In the genomic region with DNA sequence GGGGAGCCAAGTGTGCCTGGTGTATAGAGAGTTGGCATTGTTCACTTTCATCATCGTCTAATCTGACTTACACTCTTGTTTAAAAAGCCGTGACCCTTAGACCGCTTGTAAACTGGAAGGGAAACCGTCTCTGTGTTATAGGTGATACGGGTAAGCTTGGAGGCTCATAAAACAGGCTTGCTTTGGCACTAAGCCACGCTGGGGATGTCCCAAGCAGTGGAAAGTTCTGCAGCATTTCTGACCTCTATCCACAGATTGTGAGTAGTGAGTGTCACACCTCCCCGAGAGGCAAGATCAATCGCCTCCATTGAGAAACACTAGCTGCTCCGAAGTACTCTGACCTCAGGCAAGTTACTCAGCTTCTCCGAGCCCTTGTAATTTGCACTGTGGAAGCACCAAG, we compare ENCODE assay signal across 14 mouse cellular contexts. TPM values are rescaled to one million over a fixed set of nuclear protein-coding genes. Genes with fewer than 3 reads are reported as not detected.
A peak's percentile ranks its signal among the peaks of the same experiment; 100 is the strongest.
DNase-seq lines count a peak whose midpoint lies in the region; ATAC-seq and TF ChIP-seq lines count a peak whose summit lies in the region.
"Had no signal": no experiment of that assay in that cellular context is flagged by ENCODE, and none has a peak within 500 bp of the region (broad histone marks: within the 10 kb centered on the region; RNA-seq: fewer than 3 reads in every experiment).

No protein-coding gene starts in this region.

- no peak overlapping the region for H3K27ac ChIP-seq in stomach, postnatal 0 days (replicated peaks)
- H3K27ac ChIP-seq: hindbrain, embryonic 14.5 days; midbrain, embryonic 15.5 days had no signal

- peak; percentile 32; the same call in 1 of the 2 replicates for ATAC-seq in stomach, postnatal 0 days (ENCODE audit: low FRiP score, low TSS enrichment)
- no peak for ATAC-seq in cerebellum, adult (ENCODE audit: insufficient number of reproducible peaks, low FRiP score, low TSS enrichment)
- ATAC-seq: activated CD4-positive, CD25-positive, alpha-beta regulatory T cell, adult 4 months; midbrain, embryonic 15.5 days had no signal

- no peak for TF ChIP-seq EP300 in stomach, postnatal 0 days (optimal IDR thresholded peaks at IDR 0.05)

- WGBS in stomach, postnatal 0 days = 61% methylated on average over 10 of the region's 10 CpGs

- TF ChIP-seq CTCF in stomach, postnatal 0 days (IDR thresholded peaks at IDR 0.05; ENCODE audit: low read depth) = no peak

- H3K4me1 ChIP-seq in stomach, postnatal 0 days (replicated peaks; ENCODE audit: control insufficient read depth, insufficient read depth) = no peaks in the 10 kb centered on the region

- H3K36me3 ChIP-seq in stomach, postnatal 0 days (ENCODE audit: control insufficient read depth, insufficient read depth, low read length) = no peaks in the 10 kb centered on the region
- H3K36me3 ChIP-seq: midbrain, embryonic 15.5 days had no signal

- peak; percentile 47 to 85 for DNase-seq in adrenal gland, adult (ENCODE audit: inconsistent age in 2 of 2, low spot score in 1 of 2)
- DNase-seq in adrenal gland, postnatal 4 days (ENCODE audit: low spot score in 2 of 2) = no peak
- DNase-seq in urinary bladder, postnatal 14 days (ENCODE audit: low spot score) = peak; percentile 62
- DNase-seq in urinary bladder, adult 2 months (ENCODE audit: low spot score) = no peak
- DNase-seq in kidney, adult 9 months = peak; percentile 46
- no peak for DNase-seq in stomach, postnatal 0 days (ENCODE audit: low spot score)
- no peak for DNase-seq in right cerebral cortex, postnatal 10 days (ENCODE audit: low spot score in 2 of 2)
- DNase-seq: cerebellum, adult 11 months; layer of hippocampus, postnatal 36 days; right cerebral cortex, postnatal 25 days had no signal

- H3K9ac ChIP-seq in stomach, postnatal 0 days (ENCODE audit: low read length) = no peak overlapping the region
- H3K9ac ChIP-seq: hindbrain, embryonic 14.5 days; midbrain, embryonic 15.5 days had no signal

- no peak overlapping the region for H3K4me3 ChIP-seq in stomach, postnatal 0 days (ENCODE audit: low read depth, low read length)
- H3K4me3 ChIP-seq: midbrain, embryonic 15.5 days had no signal

- H3K27me3 ChIP-seq in stomach, postnatal 0 days (ENCODE audit: control insufficient read depth, insufficient read depth, low read length) = no peaks in the 10 kb centered on the region
- H3K27me3 ChIP-seq: midbrain, embryonic 15.5 days had no signal

- H3K9me3 ChIP-seq in stomach, postnatal 0 days (ENCODE audit: control insufficient read depth, low read length) = no peaks in the 10 kb centered on the region
- H3K9me3 ChIP-seq: midbrain, embryonic 15.5 days had no signal

- H3K4me2 ChIP-seq in stomach, postnatal 0 days (replicated peaks; ENCODE audit: low read depth) = no peak overlapping the region
- H3K4me2 ChIP-seq: hindbrain, embryonic 14.5 days; midbrain, embryonic 15.5 days had no signal

RNA-seq across cellular contexts. Expression of gene Chst11, which starts 47.3 kb away (rescaled TPM):
- total RNA-seq in adrenal gland, postnatal 4 days (2021) = 10 to 100 TPM; 27.7 to 33.0 TPM
- 6.1 and 8.2 TPM in 2 replicates for polyA plus RNA-seq in urinary bladder, adult 2 months (2012; rRNA removed)
- polyA plus RNA-seq in stomach, postnatal 0 days (2015; fragmentation: Nextera tagmentation; extraction: Ambion mirVana) = 0.35 and 0.45 TPM in 2 replicates

Comparison
In these comparisons a context has a peak if more than half of its experiments do, and no peak if none do; other contexts are left out.
1. DNase-seq: peak in adrenal gland, adult (2 of 2), urinary bladder, postnatal 14 days (single experiment) and kidney, adult 9 months (single experiment); none in adrenal gland, postnatal 4 days (0 of 2), urinary bladder, adult 2 months (single experiment), stomach, postnatal 0 days (single experiment) and right cerebral cortex, postnatal 10 days (0 of 2).